Mouse (Mus musculus) CD4-positive helper T cell, adult 2 months (primary cell): ENCODE data around the gene Zar1l.
"Not testable (repeated sequence)": the region's sequence is repeated elsewhere in the genome, so short reads cannot be mapped to it uniquely, and the experiment has no call there.

Experiments
- DNase-seq: peaks from one replicate; pipeline ENCODE4 v3.0.0-alpha.2; 2012; ENCODE audit warnings: low read depth, missing footprints, low spot score

Zar1l gene

DNA sequence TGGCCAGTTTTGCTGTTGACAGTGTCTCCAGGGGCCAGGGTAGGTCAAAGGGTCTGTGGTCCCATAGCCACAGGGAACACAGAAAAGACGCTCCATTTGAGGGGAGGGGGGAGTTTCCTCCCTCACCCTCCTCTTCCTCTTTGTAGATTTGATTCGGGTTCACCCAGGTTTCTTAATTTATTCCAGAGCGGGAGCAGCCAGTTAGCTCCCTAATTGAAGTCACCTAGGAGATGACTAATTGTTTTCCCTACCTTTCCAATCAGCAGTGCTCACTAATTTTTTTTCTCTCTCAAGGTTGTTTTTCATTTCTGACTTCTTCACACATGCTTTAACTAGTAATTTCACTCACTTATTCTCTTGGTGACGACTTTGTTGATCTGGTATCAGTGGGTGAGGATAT, at the start of gene Zar1l:
Zar1l (minus strand) TSS at position 101 of the 400 bp plus-strand sequence.
- DNase-seq: no peak

DNA sequence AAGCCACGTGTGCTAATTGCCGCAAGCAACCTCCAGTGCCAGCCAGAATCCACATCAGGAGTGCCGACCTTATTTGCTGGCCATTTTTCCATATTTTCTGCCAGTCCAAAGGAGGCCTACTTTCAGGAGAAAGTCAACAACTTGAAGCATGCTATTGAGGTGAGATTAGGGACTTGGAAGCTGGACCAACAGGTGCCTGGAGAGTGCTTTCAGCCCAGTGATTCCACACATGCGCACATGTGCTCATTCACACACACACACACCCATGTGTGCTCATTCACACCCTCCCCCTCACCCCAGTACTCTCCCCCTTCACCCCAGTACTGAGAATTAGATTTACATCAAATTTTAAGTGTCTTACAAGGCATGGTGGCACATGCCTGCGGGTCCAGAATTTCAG, 49.0 kb upstream of the Zar1l start:
- DNase-seq: no peak

DNA sequence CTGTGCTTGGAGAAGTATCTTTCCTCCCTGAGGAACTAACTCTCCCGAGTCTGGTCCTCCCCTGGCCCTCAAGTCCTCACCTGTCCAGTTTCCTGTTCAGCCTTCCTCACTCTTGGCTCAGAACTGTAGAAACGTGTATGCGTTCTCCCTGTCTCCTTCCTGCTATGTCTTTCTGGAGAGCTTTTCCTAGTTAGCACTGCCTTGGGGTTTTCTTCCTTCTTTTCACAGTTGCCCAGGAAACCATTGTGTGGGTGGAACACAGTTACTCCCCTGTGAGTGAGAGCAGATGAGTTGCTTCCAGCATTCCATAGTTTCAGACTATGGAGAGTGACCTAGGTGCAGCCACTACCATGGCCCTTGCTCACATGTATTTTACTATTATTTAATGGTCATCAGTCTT, 48.3 kb upstream of the Zar1l start:
- no peak for DNase-seq

DNA sequence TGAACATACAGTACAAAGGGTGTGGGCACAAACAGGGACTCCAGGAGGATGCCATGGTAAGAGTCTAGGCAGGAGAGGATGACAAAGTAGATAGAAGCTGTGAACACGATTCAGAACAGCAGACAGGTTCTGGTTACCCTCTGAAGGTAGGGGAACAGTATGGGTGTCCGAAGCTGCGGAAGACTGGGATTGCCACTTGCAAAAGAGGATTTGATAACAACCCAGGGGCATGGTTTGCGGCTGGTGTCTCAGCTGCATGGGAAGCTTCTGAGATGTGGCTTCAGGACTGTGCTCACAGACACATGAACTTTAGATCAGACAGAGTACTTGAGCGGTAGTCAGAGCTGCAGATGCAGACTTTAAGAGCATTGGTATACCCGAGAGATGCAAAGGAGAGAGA, 46.5 kb upstream of the Zar1l start:
- no peak for DNase-seq

DNA sequence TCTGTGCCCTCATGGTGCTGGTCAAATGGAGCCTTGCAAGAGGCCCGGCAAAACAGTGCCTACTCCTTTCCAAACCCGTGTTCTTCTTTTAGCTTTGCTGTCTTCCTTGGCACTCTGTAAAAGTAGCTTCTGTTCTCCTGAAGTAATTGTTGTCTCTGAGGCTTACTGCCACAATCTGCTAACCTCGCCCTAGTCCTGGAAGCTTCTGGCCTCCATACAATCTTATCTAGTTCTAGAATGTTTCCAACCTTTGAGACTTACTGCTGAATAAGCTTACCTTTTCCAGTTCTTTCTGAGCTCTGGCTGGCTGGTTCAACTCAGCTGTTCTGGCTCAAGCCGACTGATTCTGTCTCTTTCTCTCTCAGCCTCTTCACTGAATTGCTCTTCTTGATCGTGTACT, 43.8 kb upstream of the Zar1l start:
- DNase-seq: no peak

DNA sequence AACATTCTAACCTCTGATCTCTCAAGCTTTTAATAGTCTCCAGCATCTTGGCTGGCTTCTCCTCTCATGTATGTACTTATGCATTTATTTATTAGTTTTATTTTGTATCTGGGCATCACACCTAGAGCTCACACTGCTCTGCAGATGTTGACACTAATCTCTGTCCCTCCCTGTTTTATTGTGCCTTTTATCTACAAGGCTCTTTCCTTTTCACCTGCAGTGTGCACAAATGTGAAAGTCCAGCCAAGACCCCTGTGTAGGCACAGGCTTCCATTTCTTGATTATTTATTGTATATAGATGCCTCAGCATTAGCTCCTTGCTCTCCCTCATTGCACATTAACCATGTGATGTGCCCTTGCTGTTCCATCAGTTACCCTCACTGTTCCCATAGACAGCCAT, 43.4 kb upstream of the Zar1l start:
- no peak for DNase-seq

DNA sequence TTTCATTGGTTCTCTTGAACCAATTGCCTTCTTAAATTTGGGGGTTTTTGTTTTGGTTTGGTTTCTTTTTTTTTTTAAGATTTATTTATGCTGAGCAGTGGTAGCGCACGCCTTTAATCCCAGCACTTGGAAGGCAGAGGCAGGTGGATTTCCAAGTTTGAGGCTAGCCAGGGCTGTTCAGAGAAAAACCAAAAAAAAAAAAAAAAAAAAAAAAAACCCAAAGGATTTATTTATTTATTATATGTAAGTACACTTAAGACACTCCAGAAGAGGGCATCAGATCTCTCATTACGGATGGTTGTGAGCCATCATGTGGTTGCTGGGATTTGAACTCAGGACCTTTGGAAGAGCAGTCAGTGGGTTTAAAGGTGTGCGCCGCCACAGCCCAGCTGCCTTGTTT, 42.9 kb upstream of the Zar1l start:
- DNase-seq: no peak

DNA sequence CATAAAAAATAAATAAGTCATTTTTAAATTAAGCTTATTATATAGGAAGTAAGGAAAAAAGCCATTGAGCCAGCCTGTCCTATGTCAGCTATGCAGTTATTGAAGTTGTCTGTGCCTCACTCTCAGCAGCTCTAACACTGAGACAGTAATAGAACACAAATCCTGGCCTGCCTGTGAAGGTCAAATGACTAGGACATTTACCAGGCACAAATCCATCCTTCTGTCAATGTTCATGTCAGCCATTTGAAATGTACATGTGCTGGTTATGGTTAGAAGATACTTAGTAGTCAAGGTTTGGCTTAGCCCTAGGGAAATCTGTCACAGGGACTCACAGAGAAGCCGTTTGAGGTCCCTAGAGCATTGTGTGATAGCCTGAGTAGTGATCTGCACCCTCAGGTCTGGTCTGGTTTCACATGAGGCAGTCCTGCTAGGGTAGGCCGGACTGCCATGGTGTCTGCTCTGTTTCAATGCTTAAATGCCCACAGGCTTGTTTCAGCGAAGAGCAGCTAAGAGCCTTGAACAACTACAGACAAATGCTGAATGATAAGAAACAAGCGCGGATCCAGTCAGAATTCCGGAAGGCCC, 41.6 kb upstream of the Zar1l start:
- DNase-seq: no peak

DNA sequence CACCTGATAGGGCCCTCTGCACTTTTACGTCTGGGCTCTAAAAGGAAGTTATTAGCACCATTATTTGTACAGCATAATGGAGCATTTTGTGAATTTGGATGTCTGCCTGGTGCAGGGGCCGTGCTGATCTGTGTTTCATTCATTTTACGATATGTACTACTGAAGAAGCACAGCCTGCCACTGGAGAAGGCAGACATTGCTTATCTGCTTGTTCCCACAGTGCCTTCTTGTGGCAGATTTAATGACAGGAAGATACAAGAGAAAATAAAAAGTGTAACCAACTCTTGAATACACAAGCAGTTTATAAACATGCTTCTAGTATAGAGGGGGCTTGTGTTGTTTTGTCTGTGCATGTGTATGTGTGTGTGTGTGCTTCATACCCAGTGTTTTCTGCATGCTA, 33.7 kb upstream of the Zar1l start:
- DNase-seq: no peak

DNA sequence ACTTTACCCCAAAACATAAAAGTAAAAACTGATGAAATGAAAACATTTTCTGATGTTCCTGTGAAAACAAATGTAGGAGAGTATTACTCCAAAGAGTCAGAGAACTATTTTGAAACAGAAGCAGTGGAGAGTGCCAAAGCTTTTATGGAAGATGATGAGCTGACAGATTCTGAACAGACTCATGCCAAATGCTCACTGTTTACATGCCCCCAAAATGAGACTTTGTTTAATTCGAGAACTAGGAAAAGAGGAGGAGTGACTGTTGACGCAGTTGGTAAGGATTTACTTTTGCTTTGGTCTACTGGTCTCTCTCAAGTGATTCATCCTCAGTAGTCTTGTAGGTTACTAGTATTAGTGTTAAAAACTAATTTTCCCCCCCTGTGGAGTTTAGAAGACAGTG, 25.2 kb upstream of the Zar1l start:
- no peak for DNase-seq

DNA sequence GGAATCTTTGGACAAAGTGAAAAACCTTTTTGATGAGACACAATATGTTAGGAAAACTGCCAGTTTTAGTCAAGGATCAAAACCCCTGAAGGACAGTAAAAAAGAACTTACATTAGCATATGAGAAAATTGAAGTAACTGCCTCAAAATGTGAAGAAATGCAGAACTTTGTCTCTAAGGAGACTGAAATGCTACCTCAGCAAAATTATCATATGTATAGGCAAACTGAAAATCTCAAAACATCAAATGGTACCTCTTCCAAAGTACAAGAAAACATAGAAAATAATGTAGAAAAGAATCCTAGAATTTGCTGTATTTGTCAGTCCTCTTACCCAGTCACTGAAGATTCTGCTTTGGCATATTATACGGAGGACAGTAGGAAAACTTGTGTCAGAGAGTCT, 23.3 kb upstream of the Zar1l start:
- no peak for DNase-seq

DNA sequence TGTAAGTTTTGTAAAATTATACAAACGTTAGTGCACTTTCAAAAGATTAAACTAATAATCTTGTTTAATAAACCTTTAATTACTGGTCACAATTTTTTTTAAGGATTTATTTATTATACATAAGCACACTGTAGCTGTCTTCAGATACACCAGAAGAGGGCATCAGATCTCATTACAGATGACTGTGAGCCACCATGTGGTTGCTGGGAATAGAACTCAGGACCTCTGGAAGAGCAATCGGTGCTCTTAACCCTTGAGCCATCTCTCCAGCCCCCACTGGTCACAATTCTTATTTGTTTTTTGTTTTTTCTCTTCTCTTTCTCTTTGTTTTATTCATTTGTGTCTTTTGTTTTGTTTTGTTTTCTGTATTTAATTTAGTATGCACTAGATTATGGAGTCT, 7.3 kb upstream of the Zar1l start:
- DNase-seq: no peak

DNA sequence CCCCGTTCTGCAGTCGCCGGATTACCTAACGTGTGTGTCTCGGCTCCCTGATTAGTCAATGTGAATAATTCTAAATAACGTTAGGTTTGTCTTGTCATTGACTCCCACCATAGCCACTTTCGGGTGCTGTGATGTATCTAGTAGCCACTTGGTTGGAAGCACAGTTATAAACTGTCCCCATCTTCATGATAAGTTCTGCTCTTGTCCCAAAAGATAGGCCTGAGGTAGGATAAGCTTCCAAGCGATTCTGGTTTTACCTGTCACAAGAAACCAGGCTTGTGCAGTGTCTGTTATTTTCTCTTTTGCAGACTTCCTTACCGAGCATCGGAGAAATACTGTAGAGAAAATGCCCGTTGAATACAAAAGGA, 4.9 kb upstream of the Zar1l start:
- DNase-seq: no peak

DNA sequence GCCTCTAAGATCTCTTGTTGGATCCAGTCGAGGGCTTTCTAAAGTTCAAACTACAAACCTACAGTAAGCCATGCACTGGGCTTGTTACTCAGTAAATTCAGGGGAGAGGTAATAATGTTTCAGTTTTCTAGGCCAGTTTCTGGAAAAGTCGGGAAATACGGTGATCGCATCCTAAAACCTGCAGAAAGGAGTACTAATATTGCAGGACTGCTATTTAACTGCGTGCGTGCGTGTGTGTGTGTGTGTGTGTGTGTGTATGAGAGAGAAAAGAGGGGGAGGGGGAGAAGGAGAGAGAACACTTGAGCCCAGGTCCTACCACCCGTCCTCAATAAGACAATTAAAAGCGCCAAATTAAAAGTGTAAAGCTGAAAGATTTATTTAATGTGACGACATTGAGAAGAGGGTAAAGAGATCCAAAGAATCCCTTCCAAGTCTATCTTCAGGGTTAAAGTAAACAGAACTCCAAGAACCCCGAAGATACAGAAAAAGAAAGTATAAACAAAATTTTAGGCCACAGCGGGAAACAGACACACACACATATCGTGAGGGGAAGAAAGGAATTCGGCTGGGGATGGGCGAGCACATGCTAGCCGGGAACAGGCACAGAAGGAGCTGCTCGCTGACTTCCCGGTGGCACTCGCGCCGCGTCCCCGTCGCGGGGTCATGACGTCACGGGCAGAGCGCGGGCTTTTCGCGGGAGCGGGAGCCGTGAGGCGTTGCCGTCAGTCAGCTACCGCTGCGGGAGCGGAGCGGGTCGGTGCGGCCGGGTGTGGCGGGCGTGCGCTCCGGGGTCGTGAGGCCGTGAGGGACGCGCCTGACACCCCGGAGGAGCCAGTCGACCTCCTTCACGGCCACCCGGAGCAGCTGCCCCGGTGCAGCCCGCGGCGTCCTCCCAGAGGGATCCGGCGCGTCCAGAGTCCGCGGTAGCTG, 4.2 kb upstream of the Zar1l start, which contains the start of gene Brca2:
Brca2 (plus strand) TSS at position 694 of the 930 bp plus-strand sequence.
- peak; percentile 92 for DNase-seq

DNA sequence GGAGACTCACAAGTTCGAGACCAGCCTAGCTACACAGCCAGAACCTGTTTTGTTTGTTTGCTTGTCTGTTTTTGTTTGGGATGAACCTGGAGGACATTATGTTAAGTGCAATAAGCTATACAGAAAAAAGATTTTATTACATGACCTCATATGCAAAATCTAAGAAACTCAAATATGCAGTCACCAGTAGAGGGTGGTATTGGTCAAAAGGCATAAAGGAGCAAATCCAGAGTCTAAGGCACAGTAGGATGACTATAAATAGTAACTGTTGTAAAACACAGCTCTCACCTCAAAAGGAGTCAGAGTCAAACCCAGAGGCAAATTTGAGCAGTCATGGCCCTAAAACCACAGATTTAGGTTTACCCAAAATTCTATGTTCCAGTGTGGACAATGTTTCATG, 1.6 kb upstream of the Zar1l start:
- peak; percentile 72 for DNase-seq

DNA sequence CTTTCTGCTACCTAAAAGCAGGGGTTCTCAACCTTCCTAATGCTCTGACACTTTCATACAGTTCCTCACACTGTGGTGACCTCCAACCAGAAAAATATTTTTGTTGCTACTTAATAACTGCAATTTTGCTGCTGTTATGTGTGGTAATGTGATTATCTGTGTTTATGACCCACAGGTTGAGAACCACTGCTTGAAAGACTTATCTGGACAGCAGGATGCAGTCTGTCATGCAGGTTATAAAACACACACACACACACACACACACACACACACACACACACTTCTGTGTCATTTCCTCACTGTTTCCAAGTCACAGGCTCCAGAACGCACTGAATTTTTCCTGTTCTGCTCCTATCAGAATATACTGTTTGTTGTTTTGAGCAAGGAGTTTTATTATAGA, 3.9 kb downstream of the Zar1l start:
- DNase-seq: no peak

DNA sequence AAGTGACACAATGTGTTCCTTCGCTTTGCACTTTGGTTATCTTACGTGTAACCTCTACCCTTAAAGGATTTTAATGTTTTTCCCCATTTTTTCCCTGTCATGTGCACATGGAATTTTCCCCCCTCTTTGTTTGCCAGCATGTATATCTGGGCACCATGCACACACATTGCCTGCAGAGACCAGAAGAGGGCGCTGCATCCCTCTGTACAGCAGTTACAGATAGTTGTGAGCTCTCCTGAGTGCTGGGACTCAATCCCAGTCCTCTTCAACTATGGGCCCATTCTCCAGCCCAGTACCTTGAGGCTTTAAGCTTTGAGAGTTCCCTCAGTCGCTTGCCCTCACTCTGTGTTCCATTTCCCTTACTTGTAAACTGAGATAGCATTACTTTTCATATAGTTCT, 4.7 kb downstream of the Zar1l start:
- DNase-seq: no peak

DNA sequence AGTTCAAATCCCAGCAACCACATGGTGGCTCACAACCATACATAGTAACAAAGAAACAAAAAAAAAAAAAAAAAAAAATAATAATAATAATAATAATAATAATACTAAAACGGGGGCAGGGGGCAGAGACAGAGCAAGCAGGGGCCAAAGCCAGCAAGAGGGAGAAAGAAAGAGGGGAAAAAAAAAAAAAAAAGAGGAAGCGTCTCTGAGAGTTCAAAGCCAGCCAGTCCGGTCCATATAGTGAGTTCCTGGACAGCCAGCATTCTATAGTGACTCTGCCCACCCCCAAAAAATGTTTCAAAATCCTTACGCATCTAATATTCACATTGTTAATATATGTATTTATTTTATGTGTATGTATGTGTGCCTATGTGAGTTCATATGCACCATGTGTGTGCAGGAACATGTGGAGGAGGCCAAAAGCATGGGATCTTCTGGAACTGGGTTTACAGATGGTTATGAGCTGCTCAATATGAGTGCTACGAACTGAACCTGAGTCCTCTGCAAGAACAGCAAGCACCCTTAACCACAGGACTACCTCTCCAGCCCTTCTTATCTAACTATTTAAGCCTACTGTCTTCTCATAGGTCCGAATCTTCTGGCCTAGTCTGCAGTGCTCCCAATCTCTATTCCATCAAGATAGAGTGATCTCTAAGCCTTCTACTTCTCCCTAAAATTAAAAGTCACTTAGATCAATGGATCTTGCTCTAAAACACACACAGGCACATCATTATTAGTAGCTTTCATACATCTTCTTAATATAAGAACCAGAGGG, 7.3 kb downstream of the Zar1l start:
- DNase-seq: no peak

DNA sequence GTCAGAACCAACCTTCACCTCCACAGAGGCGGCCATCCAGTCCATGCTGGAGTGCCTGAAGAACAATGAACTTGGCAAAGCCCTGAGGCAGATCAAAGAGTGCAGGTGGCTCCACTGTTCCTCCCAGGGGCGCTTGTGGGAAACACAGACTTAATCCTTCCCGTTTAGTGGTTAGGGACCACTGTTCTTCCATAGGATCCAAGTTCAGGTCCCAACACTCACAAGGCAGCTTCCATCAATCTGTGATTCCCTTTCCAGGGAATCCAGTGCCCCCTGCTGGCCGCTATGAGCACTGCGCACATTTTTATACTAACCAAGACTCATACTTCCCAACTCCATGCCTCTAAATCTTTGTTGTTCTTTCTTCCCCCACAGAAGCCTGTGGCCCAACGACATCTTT, 22.2 kb downstream of the Zar1l start:
- peak; percentile 34 for DNase-seq

DNA sequence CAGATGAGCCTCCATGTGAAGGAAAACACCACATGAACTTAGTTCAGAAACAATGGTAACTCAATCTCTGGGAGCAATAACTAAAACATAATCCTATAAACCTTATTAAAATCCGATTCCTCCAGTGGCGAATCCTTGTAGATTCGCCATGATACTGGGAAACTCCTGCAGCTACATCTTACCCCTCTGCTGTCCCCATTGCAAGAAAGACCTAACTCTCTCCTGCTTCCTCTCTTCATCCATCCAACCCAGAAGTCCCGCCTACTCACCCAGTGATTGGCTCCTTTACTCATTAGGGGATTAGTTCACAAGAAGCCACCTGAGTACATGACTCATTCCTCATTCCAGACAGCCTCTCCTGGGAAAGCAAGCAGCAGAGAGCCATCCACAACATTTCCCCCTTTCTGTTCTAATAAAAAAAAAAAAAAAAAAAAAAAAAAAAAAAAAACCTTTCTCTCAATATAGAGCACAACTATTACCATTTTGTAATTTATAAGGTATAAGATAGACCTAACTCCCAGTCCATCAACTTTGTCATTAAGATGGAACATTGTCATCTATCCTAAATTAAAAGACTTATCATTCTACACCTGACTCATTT, 26.3 kb downstream of the Zar1l start:
- not testable (repeated sequence) for DNase-seq

DNA sequence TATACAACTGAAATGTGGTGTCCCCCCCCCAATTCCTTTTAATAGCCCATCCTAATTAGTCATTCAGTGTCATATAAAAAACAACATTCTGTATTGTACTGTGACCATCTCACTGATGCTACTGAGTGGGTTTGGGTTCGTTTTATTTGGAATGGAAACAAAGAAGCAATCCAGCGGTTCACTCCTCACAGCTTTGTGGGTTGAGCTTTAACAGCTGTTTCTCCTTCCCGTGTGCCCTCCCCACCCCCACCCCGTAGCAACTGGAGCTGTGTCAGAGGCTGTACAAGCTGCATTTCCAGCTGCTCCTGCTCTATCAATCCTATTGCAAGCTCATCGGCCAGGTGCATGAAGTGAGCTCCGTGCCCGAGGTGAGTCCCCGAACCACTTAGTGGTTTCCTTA, 27.1 kb downstream of the Zar1l start:
- no peak for DNase-seq

DNA sequence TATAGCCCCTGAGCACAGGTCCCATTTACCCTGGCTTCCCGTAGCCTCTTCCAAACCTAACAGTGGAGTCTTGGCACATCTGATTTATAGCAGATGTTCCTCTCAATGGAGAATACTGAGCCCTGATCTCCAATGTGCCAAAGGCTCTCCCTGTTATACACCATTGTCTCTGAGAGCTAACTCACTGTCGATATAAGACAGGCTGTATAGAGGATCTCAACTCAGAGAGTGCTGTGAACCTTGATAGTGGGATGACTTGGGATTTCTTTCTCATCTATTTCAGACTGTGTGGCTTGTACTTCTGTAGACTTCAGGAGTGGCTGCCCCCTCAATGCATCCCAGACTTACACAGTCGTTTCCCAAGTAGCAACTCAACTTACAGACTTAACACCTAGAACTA, 27.7 kb downstream of the Zar1l start:
- DNase-seq: no peak
